Mouse (Mus musculus): ENCODE data around the gene Cyp2b19. TPM values are rescaled to one million over a fixed set of nuclear protein-coding genes. Genes with fewer than 3 reads are reported as not detected.
A peak's percentile ranks its signal among the peaks of the same experiment; 100 is the strongest.
"Not testable (repeated sequence)": the region's sequence is repeated elsewhere in the genome, so short reads cannot be mapped to it uniquely, and the experiment has no call there.

Cyp2b19 gene
- not detected for total RNA-seq (2021)
- long read RNA-seq, experiment 1 = 0 reads
- long read RNA-seq, experiment 2 = 0 reads

GRCm38 (mm10) chr7:26756842-26757241 is at the start of gene Cyp2b19:
Gene Cyp2b19 (plus strand): TSS chr7:26757142.
- no peak for DNase-seq

GRCm38 (mm10) chr7:26711061-26711460 is 45.9 kb upstream of the Cyp2b19 start:
- no peak for DNase-seq

- no peak for DNase-seq
Observed at GRCm38 (mm10) chr7:26738940-26739339, 18.0 kb upstream of the Cyp2b19 start.

GRCm38 (mm10) chr7:26743948-26744347 is 13.0 kb upstream of the Cyp2b19 start:
- DNase-seq = no peak

- DNase-seq = no peak
Observed at GRCm38 (mm10) chr7:26745486-26745885, 11.5 kb upstream of the Cyp2b19 start.

GRCm38 (mm10) chr7:26767084-26767483 is 10.1 kb downstream of the Cyp2b19 start:
- DNase-seq = peak; percentile 20 to 24

- no peak for DNase-seq
Observed at GRCm38 (mm10) chr7:26769881-26770470, 13.0 kb downstream of the Cyp2b19 start.

GRCm38 (mm10) chr7:26772866-26773586 is 16.1 kb downstream of the Cyp2b19 start:
- no peak for DNase-seq

- DNase-seq = no peak
Observed at GRCm38 (mm10) chr7:26775866-26776265, 18.9 kb downstream of the Cyp2b19 start.

- DNase-seq = peak in 1 of 2 experiments; percentile 8
Observed at GRCm38 (mm10) chr7:26777806-26778205, 20.9 kb downstream of the Cyp2b19 start.

GRCm38 (mm10) chr7:26778474-26778873 is 21.5 kb downstream of the Cyp2b19 start:
- DNase-seq = peak; percentile 67 to 72

GRCm38 (mm10) chr7:26779799-26780416 is 23.0 kb downstream of the Cyp2b19 start:
- no peak for DNase-seq

- DNase-seq = no peak
Observed at GRCm38 (mm10) chr7:26780510-26780909, 23.6 kb downstream of the Cyp2b19 start.

GRCm38 (mm10) chr7:26780998-26781766 is 24.2 kb downstream of the Cyp2b19 start:
- no peak for DNase-seq

- no peak for DNase-seq
Observed at GRCm38 (mm10) chr7:26781767-26782131, 24.8 kb downstream of the Cyp2b19 start.

- DNase-seq = peak; percentile 33 to 72
Observed at GRCm38 (mm10) chr7:26783163-26783562, 26.2 kb downstream of the Cyp2b19 start.

GRCm38 (mm10) chr7:26786013-26786412 is 29.1 kb downstream of the Cyp2b19 start:
- not testable (repeated sequence) for DNase-seq

- DNase-seq = no peak
Observed at GRCm38 (mm10) chr7:26789984-26790383, 33.0 kb downstream of the Cyp2b19 start.

GRCm38 (mm10) chr7:26800104-26800503 is 43.2 kb downstream of the Cyp2b19 start:
- peak; percentile 28 to 49 for DNase-seq

GRCm38 (mm10) chr7:26800996-26801395 is 44.1 kb downstream of the Cyp2b19 start:
- no peak for DNase-seq

- DNase-seq = no peak
Observed at GRCm38 (mm10) chr7:26808592-26808991, 51.6 kb downstream of the Cyp2b19 start, which contains the start of gene Cyp2g1. Gene Cyp2g1 (plus strand): TSS chr7:26808892.

Data from adrenal gland, postnatal 36 days (tissue).